In genomic region chr12:81992106-81992505, GRCm38 (mm10) we compare ENCODE assay signal across 28 mouse cellular contexts.
DNase-seq lines count a peak whose midpoint lies in the region; ATAC-seq and TF ChIP-seq lines count a peak whose summit lies in the region.
"Had no signal": no experiment of that assay in that cellular context is flagged by ENCODE, and none has a peak within 500 bp of the region (broad histone marks: within the 10 kb centered on the region; RNA-seq: fewer than 3 reads in every experiment).

No protein-coding gene starts in this region.

- TF ChIP-seq CTCF in liver, postnatal 0 days (IDR thresholded peaks at IDR 0.05; ENCODE audit: low read depth): no peak

- H3K4me3 ChIP-seq in liver, postnatal 0 days (ENCODE audit: low read depth, low read length): no peak overlapping the region
- H3K4me3 ChIP-seq: embryonic facial prominence, embryonic 13.5 days; embryonic facial prominence, embryonic 15.5 days; erythroblast, embryonic 14.5 days; forebrain, embryonic 10.5 days; forebrain, embryonic 12.5 days had no signal

- H3K9me3 ChIP-seq in liver, postnatal 0 days (ENCODE audit: low read length): no peaks in the 10 kb centered on the region
- H3K9me3 ChIP-seq: embryonic facial prominence, embryonic 13.5 days; embryonic facial prominence, embryonic 15.5 days; forebrain, embryonic 10.5 days; forebrain, embryonic 12.5 days; G1E had no signal

- H3K36me3 ChIP-seq in liver, postnatal 0 days (replicated peaks; ENCODE audit: insufficient read depth, low read length): peaks cover 45% of the 10 kb centered on the region
- H3K36me3 ChIP-seq: G1E had no signal

- WGBS in liver, postnatal 0 days (ENCODE audit: insufficient replicate concordance): 81% methylated on average over 4 of the region's 4 CpGs

- ATAC-seq in common myeloid progenitor, adult 5-6 weeks (replicated peaks; ENCODE audit: low read depth, poor library complexity, severe bottlenecking): peak; percentile 55
- ATAC-seq in megakaryocyte, adult 5-6 weeks (ENCODE audit: poor library complexity, severe bottlenecking): peak; percentile 79
- no peak for ATAC-seq in liver, postnatal 0 days
- ATAC-seq: activated CD4-positive, CD25-positive, alpha-beta regulatory T cell, adult 4 months; CD4-positive, CD25-positive, alpha-beta regulatory T cell, adult 4 months; forebrain, embryonic 14.5 days; forebrain, embryonic 16.5 days; Patski had no signal

- no peak overlapping the region for H3K27ac ChIP-seq in liver, postnatal 0 days (ENCODE audit: low read depth)
- H3K27ac ChIP-seq: embryonic facial prominence, embryonic 13.5 days; embryonic facial prominence, embryonic 15.5 days; forebrain, embryonic 10.5 days; forebrain, embryonic 12.5 days had no signal

- H3K4me1 ChIP-seq in liver, postnatal 0 days (ENCODE audit: insufficient read depth): no peaks in the 10 kb centered on the region
- H3K4me1 ChIP-seq: embryonic facial prominence, embryonic 13.5 days; embryonic facial prominence, embryonic 15.5 days; forebrain, embryonic 10.5 days; forebrain, embryonic 12.5 days had no signal

- DNase-seq in A20 (ENCODE audit: low read depth, low spot score): peak; percentile 42
- DNase-seq in testis, postnatal 10 days (ENCODE audit: low spot score): no peak
- DNase-seq in liver, postnatal 0 days: no peak
- DNase-seq in heart, adult 18-20 months: no peak
- DNase-seq: adrenal gland, adult 8-10 months; adrenal gland, postnatal 14 days; adrenal gland, postnatal 36 days; B cell, adult 2 months; cerebellum, adult 11-12 months; cerebellum, adult 2 months; cerebellum, adult 9-10 months; cerebellum, postnatal 10 days; cerebellum, postnatal 25 days; embryo, embryonic 11 days had no signal

- H3K27me3 ChIP-seq in liver, postnatal 0 days (ENCODE audit: insufficient read depth, low read length): no peaks in the 10 kb centered on the region
- H3K27me3 ChIP-seq: CH12.LX; embryonic facial prominence, embryonic 13.5 days; embryonic facial prominence, embryonic 15.5 days; forebrain, embryonic 12.5 days; Patski had no signal

- no peak for TF ChIP-seq EP300 in liver, postnatal 0 days (IDR thresholded peaks at IDR 0.05; ENCODE audit: low read depth)

- H3K4me2 ChIP-seq in liver, postnatal 0 days (ENCODE audit: low read depth, low read length): no peak overlapping the region
- H3K4me2 ChIP-seq: embryonic facial prominence, embryonic 13.5 days; embryonic facial prominence, embryonic 15.5 days; forebrain, embryonic 12.5 days had no signal

- no peak overlapping the region for H3K9ac ChIP-seq in liver, postnatal 0 days (replicated peaks)
- H3K9ac ChIP-seq: embryonic facial prominence, embryonic 13.5 days; embryonic facial prominence, embryonic 15.5 days; forebrain, embryonic 12.5 days had no signal
